Mouse (Mus musculus): ENCODE data around the gene Tmem138. TPM values are rescaled to one million over a fixed set of nuclear protein-coding genes. Genes with fewer than 3 reads are reported as not detected.
"Not testable (repeated sequence)": the region's sequence is repeated elsewhere in the genome, so short reads cannot be mapped to it uniquely, and the experiment has no call there.

Gene Tmem138
- polyA plus RNA-seq, 2 experiments = 29.7 to 33.8 TPM

DNA sequence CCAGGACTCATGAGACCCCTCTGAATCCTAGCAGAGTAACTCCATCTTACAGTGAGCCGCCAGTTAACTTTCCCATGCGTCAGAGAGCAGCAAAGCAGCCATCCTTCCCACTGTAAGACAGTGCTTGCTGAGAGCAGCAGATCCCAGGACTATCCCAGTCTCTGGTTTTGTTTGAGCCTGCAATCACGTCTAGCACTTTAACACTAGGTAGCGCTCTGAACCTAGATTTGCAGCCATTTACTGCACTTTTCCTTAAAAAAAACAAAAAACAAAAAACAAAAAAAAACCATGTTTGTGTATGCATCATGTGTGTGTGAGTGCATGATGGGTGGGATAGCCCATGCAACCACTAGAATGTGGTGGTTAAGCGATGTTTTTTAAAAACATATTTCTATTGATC is 17.1 kb downstream of the Tmem138 start:
- no peak for ATAC-seq (ENCODE audit: low FRiP score, low read depth)
- no peaks in the 10 kb centered on the region for H3K9me3 ChIP-seq (ENCODE audit: control insufficient read depth, low read length)
- H3K4me3 ChIP-seq (replicated peaks; ENCODE audit: low read length) = no peak overlapping the region
- TF ChIP-seq POLR2A (IDR thresholded peaks at IDR 0.05; ENCODE audit: borderline replicate concordance, extremely low read depth, insufficient read depth, insufficient read length) = no peak
- DNase-seq (ENCODE audit: low spot score) = peak; percentile 27
- H3K4me2 ChIP-seq (replicated peaks; ENCODE audit: low read depth, low read length, severe bottlenecking) = no peak overlapping the region
- peaks cover 10% of the 10 kb centered on the region for H3K4me1 ChIP-seq (ENCODE audit: control insufficient read depth, insufficient read depth, low read length)
- no peaks in the 10 kb centered on the region for H3K27me3 ChIP-seq (ENCODE audit: control insufficient read depth, insufficient read depth, low read length)
- H3K9ac ChIP-seq (ENCODE audit: low read depth, low read length, severe bottlenecking) = no peak overlapping the region
- H3K36me3 ChIP-seq (ENCODE audit: control insufficient read depth, insufficient read depth, low read length) = no peaks in the 10 kb centered on the region
- 34% methylated on average over 5 of the region's 5 CpGs for WGBS
- H3K27ac ChIP-seq (replicated peaks; ENCODE audit: low read depth, low read length) = no peak overlapping the region

DNA sequence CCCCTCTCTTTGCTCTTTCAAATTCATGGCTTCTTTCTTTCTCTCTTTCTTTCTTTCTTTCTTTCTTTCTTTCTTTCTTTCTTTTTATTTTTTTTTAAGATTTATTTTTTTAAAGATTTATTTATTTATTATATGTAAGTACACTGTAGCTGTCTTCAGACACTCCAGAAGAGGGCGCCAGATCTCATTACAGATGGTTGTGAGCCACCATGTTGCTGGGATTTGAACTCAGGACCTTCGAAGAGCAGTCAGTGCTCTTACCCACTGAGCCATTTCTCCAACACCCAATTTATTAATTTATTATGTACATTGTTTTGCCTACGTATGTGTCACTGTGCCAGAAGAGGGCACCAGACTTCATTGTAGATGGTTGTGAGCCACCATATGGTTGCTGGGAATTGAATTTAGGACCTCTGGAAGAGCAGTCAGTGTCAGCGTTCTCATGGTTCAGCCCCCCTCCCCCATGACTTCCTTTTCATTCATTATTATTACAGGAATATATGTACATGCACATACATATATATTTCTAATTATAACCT is 19.3 kb downstream of the Tmem138 start:
- WGBS = 70% methylated on average over 4 of the region's 4 CpGs
- DNase-seq (ENCODE audit: low spot score); H3K4me3 ChIP-seq (replicated peaks; ENCODE audit: low read length); H3K36me3 ChIP-seq (ENCODE audit: control insufficient read depth, insufficient read depth, low read length); H3K9me3 ChIP-seq (ENCODE audit: control insufficient read depth, low read length); ATAC-seq (ENCODE audit: low FRiP score, low read depth); H3K27ac ChIP-seq (replicated peaks; ENCODE audit: low read depth, low read length); H3K27me3 ChIP-seq (ENCODE audit: control insufficient read depth, insufficient read depth, low read length); H3K4me2 ChIP-seq (replicated peaks; ENCODE audit: low read depth, low read length, severe bottlenecking); H3K9ac ChIP-seq (ENCODE audit: low read depth, low read length, severe bottlenecking): not testable (repeated sequence)
- peaks cover 15% of the 10 kb centered on the region for H3K4me1 ChIP-seq (ENCODE audit: control insufficient read depth, insufficient read depth, low read length)

GRCm38 (mm10) chr19:10557430-10557829 is 19.7 kb downstream of the Tmem138 start:
- TF ChIP-seq POLR2A (IDR thresholded peaks at IDR 0.05; ENCODE audit: borderline replicate concordance, extremely low read depth, insufficient read depth, insufficient read length) = no peak
- ATAC-seq (ENCODE audit: low FRiP score, low read depth) (no peak), DNase-seq (ENCODE audit: low spot score) (no peak)
- H3K9me3 ChIP-seq (ENCODE audit: control insufficient read depth, low read length) = no peaks in the 10 kb centered on the region
- no peaks in the 10 kb centered on the region for H3K27me3 ChIP-seq (ENCODE audit: control insufficient read depth, insufficient read depth, low read length)
- H3K4me1 ChIP-seq (ENCODE audit: control insufficient read depth, insufficient read depth, low read length) = peaks cover 15% of the 10 kb centered on the region
- WGBS = 78% methylated on average over 2 of the region's 2 CpGs
- 0 out of 2 replicates have a peak, but pooled peaks cover 5% of the 10 kb centered on the region for H3K36me3 ChIP-seq (ENCODE audit: control insufficient read depth, insufficient read depth, low read length)
- no peak overlapping the region for H3K4me2 ChIP-seq (replicated peaks; ENCODE audit: low read depth, low read length, severe bottlenecking)
- H3K4me3 ChIP-seq (replicated peaks; ENCODE audit: low read length) = no peak overlapping the region
- H3K9ac ChIP-seq (ENCODE audit: low read depth, low read length, severe bottlenecking) = no peak overlapping the region
- no peak overlapping the region for H3K27ac ChIP-seq (replicated peaks; ENCODE audit: low read depth, low read length)

GRCm38 (mm10) chr19:10557001-10557400 is 20.2 kb downstream of the Tmem138 start:
- 0 out of 2 replicates have a peak, but pooled peaks cover 8% of the 10 kb centered on the region for H3K36me3 ChIP-seq (ENCODE audit: control insufficient read depth, insufficient read depth, low read length)
- no peak overlapping the region for H3K27ac ChIP-seq (replicated peaks; ENCODE audit: low read depth, low read length)
- peaks cover 15% of the 10 kb centered on the region for H3K4me1 ChIP-seq (ENCODE audit: control insufficient read depth, insufficient read depth, low read length)
- no peak overlapping the region for H3K9ac ChIP-seq (ENCODE audit: low read depth, low read length, severe bottlenecking)
- H3K4me3 ChIP-seq (replicated peaks; ENCODE audit: low read length) = no peak overlapping the region
- H3K4me2 ChIP-seq (replicated peaks; ENCODE audit: low read depth, low read length, severe bottlenecking) = no peak overlapping the region
- 66% methylated on average over 2 of the region's 2 CpGs for WGBS
- no peaks in the 10 kb centered on the region for H3K9me3 ChIP-seq (ENCODE audit: control insufficient read depth, low read length)
- ATAC-seq (ENCODE audit: low FRiP score, low read depth) = no peak
- no peak for TF ChIP-seq POLR2A (IDR thresholded peaks at IDR 0.05; ENCODE audit: borderline replicate concordance, extremely low read depth, insufficient read depth, insufficient read length)
- no peaks in the 10 kb centered on the region for H3K27me3 ChIP-seq (ENCODE audit: control insufficient read depth, insufficient read depth, low read length)
- no peak for DNase-seq (ENCODE audit: low spot score)

DNA sequence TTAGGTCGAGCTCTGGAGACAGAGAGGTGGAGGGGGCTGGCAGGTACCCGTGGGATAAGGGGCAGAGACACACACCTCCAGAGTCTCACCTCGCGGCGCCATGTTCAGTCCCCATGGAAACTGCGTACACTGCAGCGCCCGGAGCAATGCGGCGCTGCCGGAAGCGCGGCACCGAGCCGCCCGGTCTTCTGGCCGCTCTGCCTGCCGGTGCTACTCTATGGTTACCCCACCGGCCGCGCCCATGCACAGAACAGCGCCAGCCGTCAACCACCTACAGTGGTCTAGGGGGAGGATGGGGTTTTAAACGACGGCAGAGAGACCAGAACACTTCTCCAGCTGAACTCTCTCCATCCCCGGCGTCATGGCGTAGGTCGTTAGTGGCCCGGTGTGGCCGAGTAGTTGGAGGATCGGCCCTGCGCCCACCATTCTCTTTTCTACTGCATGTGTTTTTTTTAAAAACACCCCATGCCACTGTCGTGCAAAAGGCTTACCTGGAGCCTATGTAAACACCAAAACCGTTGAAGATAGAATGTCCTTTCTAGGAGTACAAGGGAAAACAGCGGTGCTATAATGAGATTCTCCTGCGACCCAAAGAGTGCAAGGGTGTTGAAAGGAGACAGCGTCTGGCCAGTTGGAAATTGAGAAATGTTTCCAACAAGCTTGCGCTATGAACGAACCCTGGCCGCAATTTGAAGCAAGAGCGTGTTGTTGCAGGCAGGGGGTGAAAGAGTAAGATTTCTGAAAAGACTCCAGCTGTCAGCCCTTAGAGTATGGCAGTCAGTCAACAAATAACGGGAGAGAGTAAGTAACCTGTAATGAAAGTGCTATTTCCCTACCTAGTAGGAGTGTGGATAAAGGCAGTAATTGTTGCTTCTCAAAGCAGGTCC is 21.3 kb downstream of the Tmem138 start, which contains the start of gene Tmem216:
Gene Tmem216, minus strand, starts transcription at position 615 of the 887 bp plus-strand sequence.
- H3K4me3 ChIP-seq (replicated peaks; ENCODE audit: low read length) = peak within 1 kb of the TSS; percentile 57
- H3K9ac ChIP-seq (ENCODE audit: low read depth, low read length, severe bottlenecking) = peak within 1 kb of the TSS; percentile 62
- no peaks in the 10 kb centered on the region for H3K9me3 ChIP-seq (ENCODE audit: control insufficient read depth, low read length)
- peak within 1 kb of the TSS; percentile 80 for H3K4me2 ChIP-seq (replicated peaks; ENCODE audit: low read depth, low read length, severe bottlenecking)
- WGBS = under 1% methylated on average over 43 of the region's 43 CpGs
- DNase-seq (ENCODE audit: low spot score) (peak; percentile 86), ATAC-seq (ENCODE audit: low FRiP score, low read depth) (peak; percentile 95)
- no peaks in the 10 kb centered on the region for H3K27me3 ChIP-seq (ENCODE audit: control insufficient read depth, insufficient read depth, low read length)
- H3K4me1 ChIP-seq (ENCODE audit: control insufficient read depth, insufficient read depth, low read length) = peaks cover 15% of the 10 kb centered on the region
- TF ChIP-seq POLR2A (IDR thresholded peaks at IDR 0.05; ENCODE audit: borderline replicate concordance, extremely low read depth, insufficient read depth, insufficient read length) = no peak
- H3K36me3 ChIP-seq (ENCODE audit: control insufficient read depth, insufficient read depth, low read length) = peaks cover 20% of the 10 kb centered on the region
- peak within 1 kb of the TSS; percentile 70 for H3K27ac ChIP-seq (replicated peaks; ENCODE audit: low read depth, low read length)

All from limb, embryonic 14.5 days (tissue).